Mouse (Mus musculus) testis, adult 2 months (tissue): ENCODE measurements around the gene Copz2. TPM values are rescaled to one million over a fixed set of nuclear protein-coding genes. Genes with fewer than 3 reads are reported as not detected.
"Not testable (repeated sequence)": the region's sequence is repeated elsewhere in the genome, so short reads cannot be mapped to it uniquely, and the experiment has no call there.

Experiments used
- H3K27ac ChIP-seq: fragments of 200-500 bp; 2 replicates; pipeline ENCODE4 v1.5.1; 2012; ENCODE audit warnings: low read depth, low read length; ENCODE audit not compliant: control insufficient read depth, insufficient read depth
- H3K27me3 ChIP-seq: fragments of 200-500 bp; 2 replicates; pipeline ENCODE4 v1.6.1; 2012; ENCODE audit warnings: mild to moderate bottlenecking, low read length, moderate library complexity; ENCODE audit not compliant: control insufficient read depth, insufficient read depth
- H3K36me3 ChIP-seq: fragments of 200-500 bp; 2 replicates; pipeline ENCODE4 v1.6.1; 2012; ENCODE audit warnings: mild to moderate bottlenecking, low read length; ENCODE audit not compliant: control insufficient read depth, insufficient read depth
- H3K4me1 ChIP-seq: fragments of 200-500 bp; 2 replicates; pipeline ENCODE4 v1.6.1; 2012; ENCODE audit warnings: low read length; ENCODE audit not compliant: control insufficient read depth, insufficient read depth
- H3K4me3 ChIP-seq: fragments of 200-500 bp; 2 replicates; pipeline ENCODE4 v1.5.1; 2012; ENCODE audit warnings: low read depth, mild to moderate bottlenecking, low read length, moderate library complexity, mixed read lengths; ENCODE audit not compliant: control insufficient read depth
- CTCF ChIP-seq: fragments of 200-500 bp; IDR thresholded peaks from 2 replicates; pipeline ENCODE4 v1.5.1; 2012; ENCODE audit warnings: low read depth, mild to moderate bottlenecking, inconsistent platforms, low read length, moderate library complexity; ENCODE audit not compliant: control insufficient read depth, insufficient read depth, insufficient replicate concordance
- POLR2A ChIP-seq: fragments of 200-500 bp; IDR thresholded peaks from 2 replicates; pipeline ENCODE4 v1.6.1; 2012; ENCODE audit warnings: low read depth, mild to moderate bottlenecking, inconsistent platforms, low read length, moderate library complexity; ENCODE audit not compliant: control insufficient read depth
- polyA plus RNA-seq: library from polyadenylated mRNA; depleted of rRNA; stranded (reverse); fragments of >200 nt; gene quantifications from 2 replicates; pipeline ENCODE4 v1.2.3, GENCODE M21; 2012; rRNA removed

Copz2 gene
- polyA plus RNA-seq: 5.3 and 6.7 TPM in 2 replicates

- Histone ChIP-seq H3K27me3 (no peaks in the 10 kb centered on the region), H3K4me1 (peaks cover 2% of the 10 kb centered on the region), H3K27ac (peak within 1 kb of the TSS; percentile 62), H3K36me3 (no peaks in the 10 kb centered on the region), H3K4me3 (peak within 1 kb of the TSS; percentile 85)
- TF ChIP-seq POLR2A (no peak), CTCF (no peak)
Measured at GRCm38 (mm10) chr11:96849681-96850467, at the start of gene Copz2. Gene Copz2, plus strand, starts transcription at chr11:96849870.

- TF ChIP-seq CTCF: no peak
- TF ChIP-seq POLR2A: no peak
- Histone ChIP-seq H3K27ac (no peak overlapping the region), H3K4me1 (no peaks in the 10 kb centered on the region), H3K4me3 (no peak overlapping the region), H3K36me3 (peaks cover 7% of the 10 kb centered on the region), H3K27me3 (no peaks in the 10 kb centered on the region)
Measured at GRCm38 (mm10) chr11:96805606-96806005, 44.1 kb upstream of the Copz2 start.

- Histone ChIP-seq H3K36me3 (peaks cover 4% of the 10 kb centered on the region), H3K27me3 (no peaks in the 10 kb centered on the region), H3K27ac (no peak overlapping the region), H3K4me1 (no peaks in the 10 kb centered on the region), H3K4me3 (no peak overlapping the region)
- TF ChIP-seq POLR2A (no peak), CTCF (no peak)
Measured at GRCm38 (mm10) chr11:96808066-96808465, 41.6 kb upstream of the Copz2 start.

GRCm38 (mm10) chr11:96809562-96810235 is 40.0 kb upstream of the Copz2 start:
- Histone ChIP-seq H3K27ac (no peak overlapping the region), H3K27me3 (no peaks in the 10 kb centered on the region), H3K36me3 (peaks cover 2% of the 10 kb centered on the region), H3K4me3 (no peak overlapping the region), H3K4me1 (no peaks in the 10 kb centered on the region)
- TF ChIP-seq CTCF (no peak), POLR2A (no peak)

- not testable (repeated sequence) for H3K36me3 ChIP-seq, H3K27me3 ChIP-seq, H3K4me1 ChIP-seq, H3K4me3 ChIP-seq, H3K27ac ChIP-seq
Measured at GRCm38 (mm10) chr11:96811188-96811587, 38.5 kb upstream of the Copz2 start.

- no peak overlapping the region for H3K27ac ChIP-seq
- H3K27me3 ChIP-seq: no peaks in the 10 kb centered on the region
- H3K36me3 ChIP-seq: no peaks in the 10 kb centered on the region; the same call in 1 of the 2 replicates
- TF ChIP-seq CTCF: no peak
- TF ChIP-seq POLR2A: no peak
- H3K4me3 ChIP-seq: no peak overlapping the region
- H3K4me1 ChIP-seq: no peaks in the 10 kb centered on the region
Measured at GRCm38 (mm10) chr11:96813455-96813854, 36.2 kb upstream of the Copz2 start.

- Histone ChIP-seq H3K27me3 (no peaks in the 10 kb centered on the region), H3K36me3 (no peaks in the 10 kb centered on the region; the same call in 1 of the 2 replicates), H3K27ac (no peak overlapping the region), H3K4me1 (no peaks in the 10 kb centered on the region), H3K4me3 (no peak overlapping the region)
- TF ChIP-seq POLR2A (no peak), CTCF (no peak)
Measured at GRCm38 (mm10) chr11:96813920-96814319, 35.8 kb upstream of the Copz2 start.
